Mouse (Mus musculus) telencephalon, adult 2 months (tissue): ENCODE results near the gene Zfp114.

Source experiments
- DNase-seq: peaks from one replicate; pipeline ENCODE4 v3.0.0-alpha.2; 2011; ENCODE audit warnings: low read depth, low spot score

The Zfp114 gene

GRCm38 (mm10) chr7:24174618-24175336, at the start of gene Zfp114:
Gene Zfp114 (plus strand): TSS chr7:24175060.
- peak; percentile 82 for DNase-seq

DNA sequence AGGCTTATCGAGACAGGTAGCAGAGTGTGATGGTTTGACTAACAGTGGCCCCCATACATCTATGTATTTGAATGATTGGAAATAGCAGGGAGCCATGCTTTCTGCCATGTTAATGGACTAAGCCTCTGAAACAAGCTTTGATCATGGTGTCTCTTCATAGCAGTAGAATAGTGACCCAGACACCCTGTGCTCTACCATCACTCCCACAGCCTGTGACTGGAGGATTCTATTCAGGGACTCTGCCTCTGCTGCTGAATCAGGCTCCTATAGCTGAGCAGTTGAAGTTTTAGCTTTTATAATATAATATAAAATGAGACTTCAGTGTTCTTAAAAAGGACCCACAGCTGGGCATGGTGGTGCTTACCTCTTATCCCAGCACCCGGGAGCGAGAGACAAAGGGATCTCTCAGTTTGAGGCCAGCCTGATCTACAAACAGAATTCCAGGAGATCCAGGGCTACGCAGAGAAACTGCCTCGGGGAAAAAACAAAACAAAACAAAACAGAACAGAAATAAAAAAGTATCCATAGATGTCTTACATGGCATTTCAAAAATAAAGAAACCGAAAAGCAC, 41.4 kb upstream of the Zfp114 start:
- DNase-seq, result no peak

DNA sequence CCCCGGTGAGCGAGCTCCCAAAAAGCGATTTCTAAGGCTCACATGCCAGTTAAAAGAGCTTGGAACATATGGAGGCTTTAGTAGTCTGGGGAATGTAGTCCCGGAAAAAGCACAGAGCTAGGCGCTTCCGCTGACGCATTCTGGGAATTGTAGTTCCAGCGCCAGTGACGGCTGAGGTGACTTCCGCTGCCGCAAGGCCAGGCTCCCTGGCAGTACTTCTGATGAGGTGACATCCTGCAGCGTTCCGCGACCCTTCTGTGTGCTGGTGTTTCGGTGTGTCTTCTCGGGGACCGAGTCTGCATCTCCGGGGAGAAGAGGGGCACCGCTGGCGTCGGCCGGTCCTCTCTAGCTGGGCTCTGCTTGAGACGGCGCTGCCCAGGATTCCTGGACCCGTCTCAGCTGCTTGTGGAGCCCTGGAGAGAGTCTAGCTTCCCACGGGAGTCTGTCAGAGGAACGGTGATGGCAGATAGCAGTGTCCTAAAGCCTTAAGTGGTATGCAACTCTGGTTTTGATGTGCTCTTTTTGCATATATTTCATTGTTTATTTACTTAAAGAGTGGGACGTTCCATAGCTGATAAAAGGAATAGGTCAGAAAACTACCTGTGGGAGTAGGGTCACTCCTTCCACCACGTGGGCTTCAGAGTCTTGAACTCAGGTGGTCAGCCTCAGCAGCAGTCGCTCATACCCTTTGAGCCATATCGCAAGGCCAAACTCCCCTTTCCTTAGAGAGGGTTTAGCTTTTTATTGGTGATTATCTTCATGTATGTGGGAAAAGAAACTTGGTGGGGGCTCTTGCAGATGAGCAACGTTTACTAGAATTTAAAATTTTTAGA, 40.6 kb upstream of the Zfp114 start, which contains the start of gene Zfp235:
Gene Zfp235 (plus strand): TSS at position 174 of the 833 bp plus-strand sequence.
- peak; percentile 96 for DNase-seq

- DNase-seq, result no peak
Measured at GRCm38 (mm10) chr7:24142566-24142965, 32.3 kb upstream of the Zfp114 start.

DNA sequence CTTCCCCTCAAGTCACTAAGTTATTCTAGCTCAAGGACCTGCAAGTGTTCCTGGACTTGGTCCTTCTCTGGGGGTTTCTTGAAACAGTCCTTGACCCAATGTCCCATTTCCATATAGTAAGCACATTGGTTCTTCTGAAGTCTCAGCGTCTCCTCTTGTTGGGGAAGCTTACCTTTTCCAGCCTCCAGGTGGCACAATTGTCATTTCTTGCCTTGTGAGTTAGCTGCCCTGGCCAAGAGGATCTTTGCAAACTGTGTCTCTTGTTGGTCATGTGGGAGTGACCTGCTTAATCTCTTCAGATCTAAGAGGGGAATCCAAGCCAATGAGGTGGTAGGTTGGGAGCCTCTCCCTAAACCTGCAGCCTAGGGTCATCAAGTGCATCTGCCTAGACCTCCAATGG, 21.6 kb upstream of the Zfp114 start:
- DNase-seq, result no peak

DNA sequence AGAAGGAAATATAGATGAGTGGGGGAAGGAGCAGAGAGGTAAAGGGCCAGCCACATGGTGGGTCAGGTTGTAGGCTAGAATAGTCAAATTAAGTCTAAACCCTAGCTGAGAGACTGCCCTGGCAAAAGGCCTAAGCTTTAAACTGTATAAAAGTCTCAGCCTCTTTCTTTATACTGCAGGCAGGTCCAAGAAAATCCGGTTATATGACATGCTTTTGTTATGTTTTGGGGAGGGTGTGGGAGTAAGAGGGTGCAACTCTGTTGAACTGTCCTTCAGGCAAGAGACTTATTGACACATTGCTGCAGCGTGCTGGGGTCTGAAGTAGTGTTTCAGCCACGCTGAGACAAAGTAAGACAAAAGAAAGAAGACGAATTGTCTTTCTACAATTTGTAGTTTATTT, 2.7 kb upstream of the Zfp114 start:
- no peak for DNase-seq

GRCm38 (mm10) chr7:24175337-24175711, 464 bp downstream of the Zfp114 start:
- DNase-seq, result no peak

DNA sequence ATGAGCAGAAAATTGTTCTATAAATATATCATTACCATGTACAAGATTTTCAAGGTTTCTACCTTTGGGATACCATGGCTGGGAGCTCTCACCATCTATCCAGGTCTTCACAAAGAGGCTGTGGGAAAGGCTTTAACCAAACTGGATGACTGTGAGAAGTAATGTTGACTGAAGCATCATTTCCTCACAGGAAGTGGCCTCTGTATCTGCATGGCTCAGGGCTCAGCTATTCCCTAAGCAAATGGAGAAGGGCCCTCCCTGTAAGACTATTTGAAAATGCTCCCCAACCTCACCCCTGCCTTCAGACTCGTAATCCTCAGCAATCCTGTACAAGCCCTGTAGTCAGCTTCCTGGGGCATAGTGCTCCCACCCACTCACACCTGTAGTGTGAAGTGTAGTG, 12.8 kb downstream of the Zfp114 start:
- no peak for DNase-seq

GRCm38 (mm10) chr7:24188901-24189570, 14.2 kb downstream of the Zfp114 start:
- no peak for DNase-seq

GRCm38 (mm10) chr7:24189571-24189944, 14.7 kb downstream of the Zfp114 start:
- DNase-seq, result no peak

GRCm38 (mm10) chr7:24191361-24191760, 16.5 kb downstream of the Zfp114 start:
- no peak for DNase-seq

DNA sequence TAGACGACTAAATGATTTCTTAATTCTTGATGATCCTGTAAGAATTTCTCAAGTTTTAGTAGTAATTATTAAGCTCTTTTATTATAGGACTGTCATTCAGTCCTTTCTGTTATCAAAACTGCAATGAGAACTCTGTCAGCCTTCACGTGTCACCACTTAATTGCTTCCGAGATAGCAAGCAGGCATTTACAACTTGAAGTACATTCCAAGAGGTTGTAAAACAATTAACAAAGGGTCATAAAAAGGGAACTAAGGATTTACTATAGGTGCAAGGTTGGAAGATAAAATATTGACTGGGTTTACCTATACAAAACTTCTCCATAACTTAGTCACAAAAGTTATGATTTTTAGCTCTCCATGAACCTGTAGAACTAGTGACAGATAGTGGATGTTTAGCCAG, 18.3 kb downstream of the Zfp114 start:
- DNase-seq, result no peak

- no peak for DNase-seq
Measured at GRCm38 (mm10) chr7:24196961-24197360, 22.1 kb downstream of the Zfp114 start.

GRCm38 (mm10) chr7:24207488-24208261, 32.8 kb downstream of the Zfp114 start:
- peak; percentile 93 for DNase-seq

DNA sequence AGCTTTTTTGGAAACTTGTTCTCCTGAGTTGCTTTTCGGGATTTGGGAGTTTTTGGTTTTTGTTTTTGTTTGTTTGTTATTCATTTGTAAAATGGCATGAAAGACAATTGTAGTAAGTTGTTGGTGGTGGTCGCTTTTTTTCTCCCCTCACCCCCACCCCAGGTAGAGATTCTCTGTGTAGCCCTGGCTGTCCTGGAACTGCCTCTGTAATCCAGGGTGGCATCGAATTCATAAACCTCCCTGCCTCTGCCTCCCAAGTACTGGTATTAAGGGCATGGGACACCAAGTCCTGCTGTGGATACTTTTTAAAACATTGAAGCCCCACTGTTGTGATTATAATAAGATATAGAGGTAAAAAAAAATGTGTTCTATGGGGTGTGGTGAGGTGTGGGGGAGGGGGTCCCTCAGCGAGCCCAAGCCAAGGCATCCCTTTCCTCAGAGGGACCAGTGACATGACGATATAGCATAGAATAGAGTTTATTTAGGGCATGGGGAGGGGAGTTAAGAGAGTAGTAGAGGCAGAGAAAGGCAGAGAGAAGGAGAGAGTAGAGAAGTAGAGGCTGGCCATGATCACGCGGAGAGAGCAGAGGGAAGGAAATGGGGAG, 33.5 kb downstream of the Zfp114 start:
- DNase-seq, result no peak

DNA sequence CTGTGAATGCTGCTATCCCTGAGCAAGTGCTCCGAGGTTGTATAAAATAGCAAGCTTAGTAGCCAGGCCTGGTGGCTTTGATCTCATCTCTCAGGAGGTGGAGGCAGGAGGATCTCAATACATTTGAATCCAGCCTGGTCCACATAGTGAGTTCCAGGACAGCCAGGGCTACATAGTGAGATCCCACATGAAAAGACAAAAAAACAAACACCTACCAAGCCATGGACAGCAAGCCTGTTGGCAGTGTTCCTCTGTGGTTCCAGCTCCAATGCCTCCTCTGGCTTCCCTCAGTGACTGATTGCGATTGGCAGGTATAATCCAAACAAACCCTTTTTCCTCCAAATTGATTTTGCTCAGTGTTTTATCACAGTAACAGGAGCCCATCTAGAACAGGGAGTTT, 35.4 kb downstream of the Zfp114 start:
- DNase-seq, result no peak

- DNase-seq, result no peak
Measured at GRCm38 (mm10) chr7:24211343-24211742, 36.5 kb downstream of the Zfp114 start, which contains the start of gene Zfp111. Gene Zfp111 (minus strand): TSS chr7:24211443.
